9 mouse cellular contexts compared by ENCODE assay signal in genomic region chr1:39446178-39446577, GRCm38 (mm10). TPM values are rescaled to one million over a fixed set of nuclear protein-coding genes. Genes with fewer than 3 reads are reported as not detected.
DNase-seq lines count a peak whose midpoint lies in the region; ATAC-seq and TF ChIP-seq lines count a peak whose summit lies in the region.
"Had no signal": no experiment of that assay in that cellular context is flagged by ENCODE, and none has a peak within 500 bp of the region (broad histone marks: within the 10 kb centered on the region; RNA-seq: fewer than 3 reads in every experiment).

No protein-coding gene starts in this region.

- no peak for TF ChIP-seq CTCF in MEL (IDR thresholded peaks at IDR 0.05 in 2 of 3, conservative IDR thresholded peaks at IDR 0.05 in 1 of 3; ENCODE audit: control insufficient read depth in 1 of 3, insufficient read depth in 1 of 3, low read depth in 2 of 3, low read length in 3 of 3, poor library complexity in 1 of 3, severe bottlenecking in 1 of 3)
- no peak for TF ChIP-seq CTCF in liver, embryonic 14.5 days (IDR thresholded peaks at IDR 0.05; ENCODE audit: low read depth)

- no peak overlapping the region for H3K4me2 ChIP-seq in liver, embryonic 14.5 days (ENCODE audit: low read depth)

- peaks cover 0 to 2% of the 10 kb centered on the region in 2 experiments; a peak in 1 of 4 replicates for H3K36me3 ChIP-seq in MEL (ENCODE audit: control insufficient read depth in 1 of 2, insufficient read depth in 2 of 2, low read length in 2 of 2)
- no peaks in the 10 kb centered on the region for H3K36me3 ChIP-seq in liver, embryonic 14.5 days (replicated peaks; ENCODE audit: control insufficient read depth, insufficient read depth, low read depth)

- peak; percentile 69 to 77 for TF ChIP-seq EP300 in MEL (IDR thresholded peaks at IDR 0.05; ENCODE audit: low read depth in 1 of 2, low read length in 2 of 2)
- peak; percentile 65 for TF ChIP-seq EP300 in liver, embryonic 14.5 days (IDR thresholded peaks at IDR 0.05; ENCODE audit: low read depth)

- H3K79me2 ChIP-seq in MEL (ENCODE audit: control insufficient read depth, insufficient read depth, low read length, poor library complexity): no peaks in the 10 kb centered on the region

- no peak for TF ChIP-seq POLR2A in MEL (IDR thresholded peaks at IDR 0.05; ENCODE audit: control insufficient read depth in 1 of 2, insufficient read depth in 1 of 2, low read depth in 1 of 2, low read length in 2 of 2, poor library complexity in 1 of 2)

- peak; percentile 42; the same call in 1 of the 2 replicates for ATAC-seq in cerebellum, adult (ENCODE audit: insufficient number of reproducible peaks, low FRiP score, low TSS enrichment)
- ATAC-seq in liver, embryonic 14.5 days (ENCODE audit: insufficient read depth): peak; percentile 44; the same call in 1 of the 2 replicates

- DNase-seq in cerebellum, postnatal 4 days (ENCODE audit: low spot score in 2 of 2): no peak
- peak; percentile 46 for DNase-seq in MEL (ENCODE audit: low read depth, low spot score)
- peak; percentile 31 to 47 for DNase-seq in frontal cortex, postnatal 25 days (ENCODE audit: low spot score in 2 of 2)
- DNase-seq in liver, embryonic 14.5 days (ENCODE audit: low read depth in 3 of 3, low spot score in 3 of 3): no peak
- no peak for DNase-seq in kidney, adult 11 months
- no peak for DNase-seq in urinary bladder, postnatal 36 days (ENCODE audit: low spot score in 2 of 2)
- no peak for DNase-seq in ovary, postnatal 14 days (ENCODE audit: low spot score)
- DNase-seq: lung, adult 18-20 months had no signal

- no peaks in the 10 kb centered on the region for H3K9me3 ChIP-seq in MEL (replicated peaks; ENCODE audit: insufficient read depth, low read length)
- no peaks in the 10 kb centered on the region for H3K9me3 ChIP-seq in liver, embryonic 14.5 days (ENCODE audit: control insufficient read depth, low read length)

- WGBS in liver, embryonic 14.5 days (ENCODE audit: insufficient replicate concordance): 9% methylated on average over 5 of the region's 5 CpGs

- H3K4me3 ChIP-seq in MEL (ENCODE audit: control insufficient read depth in 1 of 2, insufficient read depth in 1 of 2, low read depth in 2 of 2, low read length in 2 of 2): 0 out of 4 replicates have a peak overlapping the region, but pooled peaks of 1 of the 2 experiments have one; percentile 3
- no peak overlapping the region for H3K4me3 ChIP-seq in liver, embryonic 14.5 days (ENCODE audit: insufficient read depth in 1 of 2, low read depth in 2 of 2, low read length in 2 of 2)

- no peak overlapping the region for H3K27ac ChIP-seq in MEL (ENCODE audit: control insufficient read depth, low read depth, low read length)
- H3K27ac ChIP-seq in liver, embryonic 14.5 days: no peak overlapping the region

- no peak for TF ChIP-seq RAD21 in MEL (IDR thresholded peaks at IDR 0.05; ENCODE audit: low read depth, low read length)

- H3K4me1 ChIP-seq in MEL (ENCODE audit: control insufficient read depth in 1 of 2, insufficient read depth in 2 of 2, low read length in 2 of 2): peaks cover 14 to 15% of the 10 kb centered on the region in 2 experiments
- peaks cover 17 to 46% of the 10 kb centered on the region in 2 experiments for H3K4me1 ChIP-seq in liver, embryonic 14.5 days (replicated peaks; ENCODE audit: control insufficient read depth in 2 of 2, insufficient read depth in 2 of 2, low read length in 1 of 2)

- H3K27me3 ChIP-seq in MEL (ENCODE audit: control insufficient read depth in 1 of 2, insufficient read depth in 2 of 2, low read length in 2 of 2): no peaks in the 10 kb centered on the region
- no peaks in the 10 kb centered on the region for H3K27me3 ChIP-seq in liver, embryonic 14.5 days (ENCODE audit: control insufficient read depth, insufficient read depth, low read length)

- no peak overlapping the region for H3K9ac ChIP-seq in MEL (ENCODE audit: control insufficient read depth, low read depth, low read length, poor library complexity, severe bottlenecking)
- no peak overlapping the region for H3K9ac ChIP-seq in liver, embryonic 14.5 days (replicated peaks)

TF ChIP-seq in MEL, 35 proteins besides CTCF, POLR2A, EP300 and RAD21:
- TF ChIP-seq MEF2A (IDR thresholded peaks at IDR 0.05; ENCODE audit: extremely low read depth, insufficient replicate concordance, low read depth, low read length, poor library complexity, severe bottlenecking) (peak; percentile 86; the same call in 1 of the 2 replicates), USF2 (IDR thresholded peaks at IDR 0.05; ENCODE audit: borderline replicate concordance in 1 of 2, insufficient read depth in 1 of 2, low read depth in 1 of 2, low read length in 2 of 2) (no peak), JUND (IDR thresholded peaks at IDR 0.05; ENCODE audit: low read depth, low read length) (no peak), TBP (IDR thresholded peaks at IDR 0.05; ENCODE audit: low read depth, low read length) (no peak), NRF1 (IDR thresholded peaks at IDR 0.05; ENCODE audit: insufficient read depth, low read depth, low read length, poor library complexity, severe bottlenecking) (no peak), SIN3A (IDR thresholded peaks at IDR 0.05; ENCODE audit: low read length) (peak; percentile 42; the same call in 1 of the 2 replicates), ETS1 (IDR thresholded peaks at IDR 0.05; ENCODE audit: low read depth, low read length) (peak; percentile 73), TCF12 (IDR thresholded peaks at IDR 0.05; ENCODE audit: low read depth, low read length) (peak; percentile 78), GATA1 (IDR thresholded peaks at IDR 0.05; ENCODE audit: low read depth, low read length) (peak; percentile 69), TAL1 (IDR thresholded peaks at IDR 0.05; ENCODE audit: low read length) (0 out of 2 replicates have a peak, but pooled peaks have one; percentile 11), MXI1 (IDR thresholded peaks at IDR 0.05; ENCODE audit: low read depth, low read length) (peak; percentile 68), MAZ (IDR thresholded peaks at IDR 0.05; ENCODE audit: low read depth, low read length) (no peak), MAFK (IDR thresholded peaks at IDR 0.05; ENCODE audit: borderline replicate concordance, low read depth, low read length) (no peak), MYB (IDR thresholded peaks at IDR 0.05; ENCODE audit: low read depth, low read length) (no peak), BHLHE40 (IDR thresholded peaks at IDR 0.05; ENCODE audit: borderline replicate concordance, low read depth, low read length) (peak; percentile 48; the same call in 1 of the 2 replicates)

RNA-seq across cellular contexts. Expression of gene Tbc1d8, which starts 32.4 kb away (rescaled TPM):
- total RNA-seq in MEL (2012; rRNA removed): 1.5 TPM in 2 replicates
- 1 to 10 TPM in 1 of 2 experiments, not detected in 1; 2.4 TPM for polyA plus RNA-seq in MEL (2012; ENCODE audit: insufficient read depth in 1 of 2, insufficient read length in 2 of 2, low read depth in 1 of 2, low replicate concordance in 2 of 2, missing spikeins in 1 of 2)
- 2.2 and 3.1 TPM in 2 replicates for polyA plus RNA-seq in liver, embryonic 14.5 days (2012; rRNA removed)
- 2.5 and 2.9 TPM in 2 replicates for polyA plus RNA-seq in liver, embryonic 14.5 days (2014; fragmentation: Nextera tagmentation; extraction: Ambion mirVana)

Comparison
In these comparisons a context has a peak if more than half of its experiments do, and no peak if none do; other contexts are left out.
1. DNase-seq: peak in MEL (single experiment) and frontal cortex, postnatal 25 days (2 of 2); none in cerebellum, postnatal 4 days (0 of 2), liver, embryonic 14.5 days (0 of 3), kidney, adult 11 months (single experiment), urinary bladder, postnatal 36 days (0 of 2) and ovary, postnatal 14 days (single experiment).